Mouse (Mus musculus): Measurements from ENCODE around the gene Stxbp1.
"Not testable (repeated sequence)": the region's sequence is repeated elsewhere in the genome, so short reads cannot be mapped to it uniquely, and the experiment has no call there.

The Stxbp1 gene

DNA sequence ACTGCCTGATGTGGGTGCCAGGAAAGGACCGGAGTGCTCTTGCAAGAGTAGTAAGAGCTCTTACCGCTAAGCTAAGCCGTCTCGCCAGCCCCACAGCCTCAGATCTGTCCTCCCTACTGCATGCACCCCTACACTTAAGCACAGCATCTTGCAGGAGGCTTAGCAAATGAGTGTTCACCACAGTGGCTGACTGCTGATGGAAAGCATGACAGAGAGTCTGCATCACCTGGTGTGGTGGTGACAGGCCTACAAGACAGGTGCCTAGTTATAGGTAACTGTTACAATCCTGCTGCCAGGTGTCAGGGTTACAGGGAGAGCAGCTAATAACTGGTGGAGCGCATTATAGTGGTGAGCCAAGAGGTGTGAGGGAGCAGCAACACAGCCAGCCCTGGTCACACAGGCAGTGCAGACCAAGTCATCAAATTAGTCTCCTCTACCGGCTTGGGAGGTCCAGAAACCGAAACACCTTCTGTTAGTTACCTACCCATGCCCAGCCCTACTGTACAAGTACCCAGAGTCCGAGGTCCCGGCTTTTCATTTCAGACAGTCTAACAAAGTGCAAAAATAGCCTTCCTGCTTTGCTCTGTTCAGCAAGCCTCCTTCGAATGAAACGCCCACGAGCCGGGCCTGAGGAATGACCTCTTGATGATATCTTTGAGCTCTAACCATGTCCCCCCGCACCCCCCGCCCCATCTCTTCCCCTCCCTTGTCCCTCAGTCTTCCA, 28.1 kb upstream of the Stxbp1 start:
- no peak for DNase-seq (ENCODE audit: low spot score in 2 of 2)

DNA sequence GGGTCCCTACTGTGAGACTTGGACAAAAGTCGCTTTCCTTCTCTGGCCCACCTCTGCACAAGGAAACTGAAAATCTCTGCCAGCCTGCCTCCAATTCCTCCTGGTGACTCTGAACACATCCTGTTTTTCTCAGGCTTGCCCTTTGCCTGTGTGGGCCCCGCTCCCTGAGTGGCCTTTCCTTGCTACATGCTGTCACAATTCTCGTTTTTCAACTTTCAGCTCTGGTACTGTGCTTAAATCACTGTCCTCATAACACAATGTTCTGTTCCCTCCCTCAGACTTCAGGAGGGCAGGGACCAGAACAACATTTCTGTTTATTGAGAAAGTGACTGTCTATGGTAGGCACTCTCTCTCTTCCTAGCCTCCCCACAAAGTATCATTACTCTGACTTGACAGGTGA, 27.0 kb upstream of the Stxbp1 start:
- DNase-seq (ENCODE audit: low spot score in 2 of 2), result no peak

DNA sequence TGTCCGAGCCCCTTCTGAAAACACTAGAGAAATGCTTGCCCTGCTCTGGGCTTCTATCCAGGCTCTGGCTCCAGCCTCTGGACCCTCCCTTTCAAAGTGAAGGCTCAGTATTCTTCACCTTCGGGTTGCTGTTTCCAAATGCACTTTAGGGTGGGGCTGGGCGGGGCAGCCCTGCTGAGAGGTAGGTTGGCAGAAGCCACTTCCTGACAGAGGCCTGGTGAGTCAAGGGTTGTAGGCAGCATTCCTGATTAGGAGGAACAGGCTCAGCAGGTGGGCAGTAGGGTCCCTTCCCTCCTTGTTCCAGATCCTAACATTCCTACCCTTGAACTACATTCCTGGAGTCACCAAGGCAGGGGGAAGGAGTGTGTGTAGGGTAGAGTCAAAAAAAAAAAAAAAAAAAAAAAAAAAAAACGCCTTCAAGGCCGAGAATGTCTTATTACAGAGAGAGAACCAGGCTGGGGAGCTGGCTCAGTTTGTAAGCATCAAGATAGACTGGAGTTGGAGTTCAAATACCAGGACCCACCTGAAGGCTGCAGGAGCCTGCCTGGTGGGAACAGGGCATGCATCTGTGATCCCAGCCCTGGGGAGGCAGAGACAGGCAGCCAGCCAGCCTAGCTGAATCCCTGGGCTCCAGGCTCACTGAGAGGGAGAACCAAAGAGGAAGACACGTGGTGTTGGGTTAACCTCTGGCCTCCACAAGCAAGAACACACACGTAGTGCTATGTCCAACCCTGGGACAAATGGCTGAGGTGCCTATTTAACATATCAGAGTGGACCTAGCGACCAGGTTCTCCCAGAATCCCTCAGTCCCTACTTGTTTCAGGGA, 23.4 kb upstream of the Stxbp1 start:
- no peak for DNase-seq (ENCODE audit: low spot score in 2 of 2)

DNA sequence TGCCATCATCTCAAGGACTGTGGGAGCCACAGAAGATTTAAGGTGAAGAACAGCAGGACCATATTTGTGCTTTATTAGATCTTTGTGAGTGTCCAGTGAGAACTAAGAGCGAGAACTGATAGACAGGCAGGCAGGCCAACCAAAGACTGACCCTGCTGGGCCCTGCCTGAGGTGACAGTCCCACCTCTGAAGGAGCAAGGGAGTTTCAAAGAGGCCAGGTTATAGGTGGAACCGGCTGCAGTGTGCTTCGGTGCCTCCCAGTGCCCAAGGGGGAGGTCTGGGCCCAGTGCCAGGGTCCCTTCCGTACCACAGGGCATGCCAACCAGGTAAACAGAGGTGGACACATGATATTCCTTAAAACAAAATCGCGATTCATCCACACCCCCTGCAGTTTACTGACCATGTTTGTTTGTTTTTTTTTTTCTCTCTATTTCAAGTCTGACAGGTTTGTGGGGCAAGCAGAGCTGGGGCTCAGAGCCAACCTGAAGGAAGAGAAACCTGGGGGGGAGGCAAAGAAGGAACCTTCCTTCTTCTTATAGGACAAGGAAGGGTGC, 22.8 kb upstream of the Stxbp1 start:
- DNase-seq (ENCODE audit: low spot score in 2 of 2), result peak; percentile 75 to 77

DNA sequence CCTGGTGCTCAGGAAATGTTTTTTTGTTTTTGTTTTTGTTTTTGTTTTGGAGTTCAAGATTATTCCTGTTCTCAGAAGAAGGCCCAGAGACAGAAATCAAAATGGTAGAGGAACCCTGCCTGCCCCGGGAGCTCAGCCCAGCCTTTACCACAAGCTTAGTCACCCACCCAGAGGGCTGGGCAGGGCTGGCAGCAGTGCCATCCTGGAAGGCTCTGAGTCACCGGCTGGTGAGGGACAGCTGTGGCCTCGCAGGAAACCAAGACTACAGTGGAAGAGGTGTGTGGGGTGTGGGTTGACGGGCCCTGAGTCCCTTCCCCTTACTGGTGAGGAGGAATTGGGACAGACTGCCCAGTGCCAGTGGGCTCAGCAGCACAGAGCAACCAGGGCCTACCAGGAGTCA, 20.3 kb upstream of the Stxbp1 start:
- DNase-seq (ENCODE audit: low spot score in 2 of 2), result peak in 1 of 2 experiments; percentile 66

DNA sequence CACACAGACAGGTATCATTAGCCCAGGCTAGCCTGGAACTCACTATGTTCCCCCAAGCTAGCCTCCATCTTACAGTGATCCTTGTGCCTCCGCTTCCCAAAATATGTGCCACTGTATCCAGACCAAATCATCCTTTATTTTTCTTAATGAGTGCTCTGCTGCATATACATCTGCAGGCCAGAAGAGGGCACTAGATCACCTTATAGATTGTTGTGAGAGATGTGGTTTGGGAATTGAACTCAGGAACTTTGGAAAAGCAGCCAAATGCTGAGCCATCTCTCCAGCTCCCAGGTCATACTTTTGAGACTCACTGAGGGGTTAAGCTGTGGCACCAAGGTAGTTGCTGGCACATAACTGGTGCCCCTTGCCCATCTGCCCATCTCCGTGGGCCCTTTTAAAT, 17.7 kb upstream of the Stxbp1 start:
- no peak for DNase-seq (ENCODE audit: low spot score in 2 of 2)

DNA sequence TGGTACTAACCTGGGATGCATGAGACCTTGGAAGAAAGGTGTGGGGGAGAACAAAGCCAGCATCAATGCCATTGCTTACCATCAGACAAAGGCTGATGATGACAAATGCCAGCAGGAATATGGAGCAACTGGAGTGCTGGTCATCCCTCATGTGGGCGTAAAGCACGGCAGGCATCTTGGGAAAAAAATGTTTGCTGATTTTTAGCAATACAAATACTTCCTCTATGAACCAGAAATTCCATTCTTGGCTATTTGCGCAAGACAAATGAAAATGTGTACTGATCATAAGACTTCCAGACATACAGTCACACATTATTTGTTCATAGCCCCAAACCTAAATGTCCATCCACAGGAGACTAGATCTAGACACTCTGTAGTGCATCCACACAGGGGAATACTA, 16.3 kb upstream of the Stxbp1 start:
- no peak for DNase-seq (ENCODE audit: low spot score in 2 of 2)

DNA sequence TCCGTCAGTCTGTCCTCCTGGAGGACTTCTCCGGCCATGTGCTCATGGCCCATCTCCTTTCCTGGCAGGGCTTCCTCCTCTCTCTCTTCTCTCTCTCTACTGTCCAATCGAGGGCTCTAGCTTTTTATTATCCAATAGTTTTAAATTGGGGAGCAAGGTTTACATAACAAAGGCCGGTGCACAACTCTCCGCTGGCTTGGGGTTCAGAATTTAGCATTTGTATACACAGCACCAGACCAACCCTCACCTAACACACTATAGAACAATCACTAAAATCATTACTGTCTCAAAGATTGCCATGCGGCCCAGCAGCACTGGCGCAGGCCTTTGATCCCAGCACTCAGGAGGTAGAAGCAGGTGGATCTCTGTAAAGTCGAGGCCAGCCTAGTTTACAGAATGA, 13.8 kb upstream of the Stxbp1 start:
- no peak for DNase-seq (ENCODE audit: low spot score in 2 of 2)

DNA sequence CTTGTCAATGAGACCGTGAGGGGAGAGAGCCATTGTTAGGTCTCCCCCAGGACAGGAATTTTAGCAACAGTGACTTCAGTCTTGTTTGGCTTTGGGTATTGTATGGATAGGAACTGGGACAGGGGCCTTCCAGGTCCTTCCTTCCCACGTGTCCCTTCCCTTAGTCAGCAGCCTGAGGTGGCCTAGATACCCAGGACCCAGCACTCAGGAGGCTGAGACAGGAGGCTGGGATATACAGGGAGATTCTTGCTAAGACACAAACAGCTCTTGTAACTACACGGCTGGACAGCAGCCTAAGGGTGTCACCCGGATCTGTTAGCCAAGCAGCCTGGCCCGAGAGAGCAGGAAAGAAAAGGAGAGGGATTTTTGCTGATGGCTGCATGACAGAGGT, 12.6 kb upstream of the Stxbp1 start:
- no peak for DNase-seq (ENCODE audit: low spot score in 2 of 2)

DNA sequence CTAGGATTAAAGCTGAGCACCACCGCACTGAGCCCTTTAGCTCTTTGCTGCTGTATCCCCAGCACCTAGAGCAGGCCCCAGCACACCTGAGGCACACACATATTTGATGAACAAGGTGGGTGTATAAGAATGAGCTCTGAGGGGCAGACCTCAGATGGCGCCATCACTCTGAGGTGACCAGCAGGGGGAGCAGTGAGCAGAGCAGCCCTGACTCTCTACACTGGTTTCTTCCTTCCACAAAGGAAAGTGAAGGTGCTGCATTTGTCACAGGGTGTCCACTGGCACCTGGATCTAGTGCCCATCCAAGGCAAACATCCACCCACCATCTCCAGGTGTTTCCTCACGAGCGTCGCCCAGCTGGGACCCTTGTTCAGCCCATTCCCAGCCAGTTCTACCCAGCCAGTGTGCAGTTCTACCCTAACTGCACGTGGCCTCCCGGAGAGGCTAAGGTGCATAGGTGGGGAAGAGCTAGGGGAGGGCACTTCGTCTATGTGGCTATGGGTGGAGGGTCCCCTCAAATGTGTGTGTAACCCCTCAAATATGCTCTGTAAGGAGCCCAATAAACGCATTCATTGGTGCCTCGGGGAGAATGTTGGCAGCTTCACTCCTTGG, 12.1 kb upstream of the Stxbp1 start:
- DNase-seq (ENCODE audit: low spot score in 2 of 2), result no peak

DNA sequence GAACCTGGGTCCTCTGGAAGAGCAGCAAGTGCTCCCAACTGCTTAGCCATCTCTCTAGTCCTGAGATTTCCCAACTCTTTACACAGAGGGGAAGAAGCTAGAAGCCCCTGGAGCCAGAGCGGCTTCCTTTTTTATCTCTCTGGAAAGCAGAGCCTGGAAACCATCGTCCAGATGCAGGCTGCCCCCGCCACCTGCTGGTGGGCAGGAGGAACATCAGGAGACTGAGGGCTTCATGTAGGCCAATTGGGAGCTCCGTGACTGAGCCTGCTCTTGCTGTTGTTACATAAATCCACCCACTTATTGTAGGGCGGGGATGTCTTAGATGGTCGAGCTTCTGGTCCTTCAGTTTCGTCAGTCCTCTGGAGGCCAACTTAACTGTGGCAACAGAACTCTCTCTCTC, 10.5 kb upstream of the Stxbp1 start:
- peak; percentile 53 to 75 for DNase-seq (ENCODE audit: low spot score in 2 of 2)

DNA sequence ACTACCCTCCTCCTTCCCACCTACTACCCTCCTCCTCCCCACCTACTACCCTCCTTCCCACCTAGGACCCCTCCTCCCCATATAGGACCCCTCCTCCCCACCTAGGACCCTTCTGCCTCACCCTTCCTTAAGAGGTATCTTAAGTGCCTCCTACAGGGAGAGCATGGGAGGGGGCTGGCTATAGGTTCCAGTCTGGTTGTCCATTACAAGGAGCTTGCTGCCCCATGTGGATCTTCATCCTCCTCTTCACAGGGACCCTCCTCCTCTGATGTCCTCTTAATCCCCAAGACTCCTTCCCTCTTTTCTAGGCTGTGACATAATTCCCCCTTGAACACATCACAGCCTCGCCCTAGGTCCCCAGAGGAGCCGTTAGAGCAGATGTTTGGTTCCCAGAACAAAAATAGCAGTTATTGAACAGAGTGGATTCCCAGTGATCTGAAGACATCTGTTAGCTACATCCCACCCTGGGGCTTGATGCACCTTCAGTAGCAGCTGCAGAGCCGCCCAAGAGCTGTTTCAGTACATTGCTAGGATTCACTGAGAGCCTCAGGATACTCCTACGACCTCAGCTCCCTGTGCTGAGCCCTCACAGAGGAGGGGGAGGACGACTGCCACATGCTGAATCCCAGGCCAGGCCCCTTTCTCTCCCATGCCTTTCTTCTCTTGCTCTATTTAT, 8.9 kb upstream of the Stxbp1 start:
- DNase-seq (ENCODE audit: low spot score in 2 of 2), result no peak

DNA sequence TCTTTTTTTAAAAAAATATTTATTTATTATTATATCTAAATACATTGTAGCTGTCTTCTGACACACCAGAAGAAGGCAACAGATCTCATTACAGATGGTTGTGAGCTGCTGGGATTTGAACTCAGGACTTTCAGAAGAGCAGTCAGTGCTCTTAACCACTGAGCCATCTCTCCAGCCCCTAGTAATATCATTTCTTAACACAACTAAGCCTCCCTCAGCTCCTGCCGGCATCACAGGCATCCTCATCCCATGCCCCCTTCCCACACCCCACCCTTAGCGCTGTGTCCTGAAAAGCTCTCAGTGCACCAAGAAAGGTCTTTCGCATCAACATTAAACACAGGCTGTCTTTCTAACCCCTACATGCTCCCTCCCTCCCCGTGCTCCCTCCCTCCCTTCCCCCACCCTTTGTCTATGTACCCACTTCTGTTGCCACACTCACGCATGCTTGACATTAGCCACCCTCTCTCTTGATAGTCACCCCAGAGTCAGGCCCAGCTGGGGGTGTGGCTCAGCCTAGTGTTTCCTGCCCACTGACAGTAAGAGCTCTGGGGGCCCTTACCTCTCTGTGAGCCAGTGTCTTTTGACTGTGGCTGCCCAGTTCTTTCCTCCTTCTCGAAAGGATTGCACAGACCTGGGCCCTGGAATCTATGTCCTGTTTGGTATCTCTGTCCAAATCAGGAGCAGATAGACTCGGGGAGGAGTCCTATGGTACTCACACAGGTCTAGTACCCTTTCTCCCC, 8.2 kb upstream of the Stxbp1 start:
- DNase-seq (ENCODE audit: low spot score in 2 of 2), result no peak

DNA sequence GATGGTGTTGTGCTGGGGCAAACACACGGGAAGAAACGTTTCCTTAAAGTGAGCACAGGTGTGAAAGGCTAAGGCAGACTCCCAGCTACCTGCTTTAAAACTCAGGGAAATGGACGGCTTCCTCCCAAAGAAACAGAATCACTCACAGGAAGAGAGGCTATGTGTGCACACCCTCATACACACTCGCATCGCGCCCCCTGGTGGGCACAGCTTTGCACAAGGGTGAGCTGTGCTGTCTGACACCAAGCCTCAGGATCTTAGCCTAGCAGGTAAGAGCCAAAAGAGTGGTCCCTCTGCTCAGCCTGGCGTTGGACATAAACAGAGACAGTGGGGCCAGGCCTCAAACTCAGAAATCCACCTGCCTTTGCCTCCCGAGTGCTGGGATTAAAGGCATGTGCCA, 7.2 kb upstream of the Stxbp1 start:
- peak; percentile 78 to 80 for DNase-seq (ENCODE audit: low spot score in 2 of 2)

DNA sequence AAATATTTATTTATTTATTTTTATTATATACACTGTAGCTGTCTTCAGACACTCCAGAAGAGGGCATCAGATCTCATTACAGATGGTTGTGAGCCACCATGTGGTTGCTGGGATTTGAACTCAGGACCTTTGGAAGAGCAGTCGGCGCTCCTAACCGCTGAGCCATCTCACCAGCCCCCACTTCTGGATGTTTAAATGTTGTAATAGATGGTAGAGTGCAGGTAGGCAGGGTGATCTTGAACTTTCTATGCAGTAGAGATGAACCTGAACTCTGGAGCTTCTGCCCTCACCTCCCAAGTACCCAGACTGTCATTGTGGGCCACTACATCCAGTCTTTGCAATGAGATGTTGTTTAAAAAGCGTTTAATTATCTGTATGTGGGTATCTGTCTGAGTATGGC, 6.7 kb upstream of the Stxbp1 start:
- DNase-seq (ENCODE audit: low spot score in 2 of 2), result not testable (repeated sequence)

DNA sequence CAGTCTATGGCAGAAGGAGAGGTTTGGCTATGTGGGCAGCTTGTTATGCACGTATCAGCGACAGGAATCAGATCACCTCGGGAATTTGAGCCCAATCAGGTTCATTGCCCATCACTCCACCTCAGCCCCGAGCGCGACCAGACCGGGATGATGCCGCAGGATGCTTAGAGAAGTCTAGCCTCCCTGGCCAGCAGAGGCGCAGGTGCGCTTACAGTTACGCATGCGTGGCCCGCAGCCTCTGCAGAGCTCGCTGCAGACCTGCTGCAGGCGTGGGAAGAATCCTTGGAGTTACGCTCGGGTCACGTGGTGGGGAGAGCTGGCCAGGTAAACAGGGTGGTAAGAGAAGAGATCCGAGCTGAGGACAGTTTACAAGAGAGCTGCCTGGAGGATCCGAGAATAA, 5.1 kb upstream of the Stxbp1 start:
- DNase-seq (ENCODE audit: low spot score in 2 of 2), result peak in 1 of 2 experiments; percentile 51

DNA sequence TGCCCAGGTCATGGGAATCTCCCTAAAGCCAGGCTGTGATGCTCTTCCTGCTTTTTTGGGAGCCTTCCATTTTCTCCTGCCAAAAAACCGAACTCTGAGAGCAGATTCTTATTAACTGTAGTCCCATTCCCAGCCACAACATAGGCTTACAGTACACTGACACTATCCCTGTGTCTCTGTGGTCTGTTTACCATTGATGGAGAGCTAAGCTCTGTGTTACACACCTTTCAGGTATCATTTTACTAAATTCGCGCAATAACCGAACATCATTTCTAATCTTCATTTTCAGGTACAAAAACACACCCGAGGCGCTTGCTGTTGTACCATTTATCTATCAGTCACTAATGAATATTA, 400 bp upstream of the Stxbp1 start:
- DNase-seq (ENCODE audit: low spot score in 2 of 2), result no peak

DNA sequence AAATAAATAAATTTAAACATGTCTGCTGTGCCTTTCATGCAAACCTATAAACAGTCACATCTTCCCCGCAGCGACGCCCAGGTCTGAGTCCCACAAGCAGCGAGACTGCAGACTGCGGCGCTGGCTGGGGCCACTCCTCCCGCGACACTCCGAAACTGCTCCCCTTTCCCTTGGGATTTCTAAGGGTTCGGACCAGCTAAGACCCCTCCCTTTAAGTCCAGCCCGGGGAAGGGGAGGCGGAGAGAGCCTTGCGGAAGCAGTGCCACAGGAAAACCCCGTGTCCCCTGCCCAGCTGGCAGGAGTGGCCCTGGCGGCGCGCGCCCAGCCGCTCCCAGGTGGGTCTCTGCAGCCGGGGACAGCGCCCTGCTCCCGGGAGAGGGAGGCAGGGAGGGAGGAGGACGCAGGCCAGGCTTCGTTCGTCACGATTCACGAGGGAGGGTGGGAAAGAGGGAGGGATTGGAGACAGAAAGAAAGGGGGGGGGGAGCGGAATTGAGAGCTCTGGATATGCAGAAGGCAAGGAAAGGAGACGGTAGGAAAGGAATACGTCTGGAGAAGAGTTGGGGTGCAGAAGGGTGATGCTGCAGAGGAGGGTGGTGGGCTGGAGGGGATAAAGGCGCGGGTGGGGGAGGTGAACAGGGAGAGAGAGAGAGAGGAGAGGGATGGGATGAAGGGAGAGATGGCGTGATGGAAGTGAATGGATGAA, 792 bp downstream of the Stxbp1 start:
- peak in 1 of 2 experiments; percentile 55 for DNase-seq (ENCODE audit: low spot score in 2 of 2)

DNA sequence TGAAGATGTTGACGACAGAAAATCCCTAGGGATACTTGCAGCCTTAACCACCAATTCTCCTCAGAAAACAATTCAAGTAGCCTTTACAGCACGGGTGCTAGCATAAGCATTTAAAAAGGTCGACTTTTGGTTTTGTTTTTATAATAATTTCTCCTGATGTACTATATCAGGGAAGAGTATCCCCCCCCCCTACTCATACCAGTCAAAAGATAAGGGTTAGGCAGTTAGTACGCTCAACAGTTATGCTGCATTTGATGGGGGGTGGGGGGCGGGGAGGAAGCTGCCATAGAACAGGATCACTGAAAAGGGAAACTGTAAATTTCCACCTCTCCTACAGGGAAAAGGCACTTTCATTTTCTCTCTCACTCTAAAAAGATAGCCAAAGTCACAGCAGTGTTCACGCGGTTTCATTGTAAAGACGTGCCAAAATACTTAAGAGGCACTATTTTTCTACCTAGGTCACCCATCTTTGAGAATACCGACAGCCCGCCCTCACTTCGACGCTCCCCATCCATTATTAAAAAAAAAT, 1.4 kb downstream of the Stxbp1 start:
- no peak for DNase-seq (ENCODE audit: low spot score in 2 of 2)

DNA sequence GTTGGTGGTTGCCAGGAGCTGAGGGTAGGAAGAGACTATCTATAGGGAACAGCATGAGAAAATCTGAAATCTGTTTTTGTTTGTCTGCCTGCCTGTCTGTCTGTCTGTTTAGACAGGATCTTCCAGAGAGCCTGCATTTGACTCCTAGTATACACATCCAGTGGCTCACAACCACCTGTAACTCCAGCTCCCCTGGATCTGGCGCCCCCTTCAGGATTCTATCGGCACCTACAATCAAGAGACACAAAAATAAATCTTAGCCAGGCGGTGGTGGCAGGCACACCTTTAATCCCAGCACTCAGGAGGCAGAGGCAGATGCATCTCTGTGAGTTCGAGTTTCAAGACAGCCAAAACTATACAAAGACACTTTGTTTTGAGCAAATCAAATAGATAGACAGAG, 4.5 kb downstream of the Stxbp1 start:
- no peak for DNase-seq (ENCODE audit: low spot score in 2 of 2)

DNA sequence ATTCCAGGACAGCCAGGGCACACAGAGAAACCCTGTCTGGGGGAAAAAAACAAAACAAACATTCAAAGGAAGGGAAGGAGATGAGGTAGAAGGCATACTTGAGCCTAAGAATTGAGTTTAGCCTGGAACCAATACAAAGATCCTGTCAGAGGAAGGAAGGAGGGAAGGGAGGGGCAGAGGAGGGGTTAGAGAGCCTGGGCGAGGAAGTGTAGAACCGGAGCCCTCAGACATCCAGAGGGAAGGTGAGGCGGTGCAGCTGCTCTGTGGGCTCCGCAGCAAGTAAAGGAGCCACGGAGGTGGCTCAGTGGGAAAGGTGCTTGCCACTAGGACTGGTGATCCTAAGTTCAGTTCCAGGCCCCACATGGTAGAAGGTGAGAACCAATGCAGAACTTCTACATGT, 5.9 kb downstream of the Stxbp1 start:
- DNase-seq (ENCODE audit: low spot score in 2 of 2), result no peak

All from urinary bladder, adult 18-20 months (tissue).